Mouse (Mus musculus) C2C12 (cell line): Measurements from ENCODE around the gene Gm2001. TPM values are rescaled to one million over a fixed set of nuclear protein-coding genes. Genes with fewer than 3 reads are reported as not detected.
"Not testable (repeated sequence)": the region's sequence is repeated elsewhere in the genome, so short reads cannot be mapped to it uniquely, and the experiment has no call there.

Experiments used
- H3K27me3 ChIP-seq: one replicate; pipeline ENCODE4 v1.6.1; 2011; ENCODE audit not compliant: control insufficient read depth, insufficient read depth, insufficient read length
- H3K36me3 ChIP-seq: one replicate; pipeline ENCODE4 v1.6.1; 2011; ENCODE audit not compliant: control insufficient read depth, insufficient read depth
- H3K4me3 ChIP-seq: one replicate; pipeline ENCODE4 v1.5.1; 2011; ENCODE audit warnings: mild to moderate bottlenecking, control low read depth; ENCODE audit not compliant: poor library complexity, insufficient read depth, severe bottlenecking
- H3K79me2 ChIP-seq: one replicate; pipeline ENCODE4 v1.6.1; 2011; ENCODE audit not compliant: control insufficient read depth, insufficient read depth
- H3K79me3 ChIP-seq: one replicate; pipeline ENCODE4 v1.6.1; 2011; ENCODE audit warnings: low read depth, control low read depth
- H3ac ChIP-seq: one replicate; pipeline ENCODE3; 2011; ENCODE audit warnings: low read depth; ENCODE audit not compliant: control insufficient read depth, insufficient read length
- long read RNA-seq, 2 experiments: library from polyadenylated mRNA; unstranded; transcript quantifications; one replicate each; pipeline ENCODE4 v2.0.0; 2019 to 2020
- polyA plus RNA-seq: library from polyadenylated mRNA; unstranded; fragments of >200 nt; fragmentation: generic; extraction: Trizol; gene quantifications from one replicate; pipeline ENCODE4 v1.2.1, GENCODE M21; 2012; ENCODE audit warnings: missing spikeins

Gene Gm2001
- not detected for polyA plus RNA-seq
- long read RNA-seq, experiment 1, partial matches to known transcripts: 0 of 1 reads
- long read RNA-seq, experiment 1, other reads (novel, unspliced or antisense): 1 of 1 reads
- long read RNA-seq, experiment 2: 0 reads

- H3K79me3 ChIP-seq, H3K79me2 ChIP-seq, H3K36me3 ChIP-seq, H3ac ChIP-seq, H3K4me3 ChIP-seq, H3K27me3 ChIP-seq: not testable (repeated sequence)
Observed at GRCm38 (mm10) chr12:87842239-87842638, at the start of gene Gm2001. Gene Gm2001, minus strand, starts transcription at chr12:87842339.

GRCm38 (mm10) chr12:87873772-87874171, 31.6 kb upstream of the Gm2001 start, which contains the start of gene Gm2016:
Gene Gm2016, plus strand, starts transcription at chr12:87874072.
- H3K27me3 ChIP-seq, H3K79me3 ChIP-seq, H3K79me2 ChIP-seq, H3K4me3 ChIP-seq, H3K36me3 ChIP-seq, H3ac ChIP-seq: not testable (repeated sequence)

GRCm38 (mm10) chr12:87864048-87864447, 21.9 kb upstream of the Gm2001 start:
- H3K4me3 ChIP-seq, H3K79me3 ChIP-seq, H3K36me3 ChIP-seq, H3K27me3 ChIP-seq, H3K79me2 ChIP-seq, H3ac ChIP-seq: not testable (repeated sequence)

- not testable (repeated sequence) for H3K79me3 ChIP-seq, H3ac ChIP-seq, H3K36me3 ChIP-seq, H3K79me2 ChIP-seq, H3K27me3 ChIP-seq, H3K4me3 ChIP-seq
Observed at GRCm38 (mm10) chr12:87863638-87864037, 21.5 kb upstream of the Gm2001 start.

GRCm38 (mm10) chr12:87861740-87862692, 19.9 kb upstream of the Gm2001 start:
- not testable (repeated sequence) for H3K27me3 ChIP-seq, H3K4me3 ChIP-seq, H3K79me3 ChIP-seq, H3K79me2 ChIP-seq, H3ac ChIP-seq, H3K36me3 ChIP-seq

GRCm38 (mm10) chr12:87856067-87856466, 13.9 kb upstream of the Gm2001 start:
- not testable (repeated sequence) for H3K27me3 ChIP-seq, H3K79me3 ChIP-seq, H3K4me3 ChIP-seq

GRCm38 (mm10) chr12:87850657-87851056, 8.5 kb upstream of the Gm2001 start:
- not testable (repeated sequence) for H3K4me3 ChIP-seq, H3K36me3 ChIP-seq, H3ac ChIP-seq, H3K27me3 ChIP-seq, H3K79me2 ChIP-seq, H3K79me3 ChIP-seq

More at GRCm38 (mm10) chr12:87856067-87856466, 13.9 kb upstream of the Gm2001 start:
- not testable (repeated sequence) for H3K79me2 ChIP-seq, H3ac ChIP-seq, H3K36me3 ChIP-seq

GRCm38 (mm10) chr12:87816277-87816676, 25.9 kb downstream of the Gm2001 start, which contains the start of gene BB287469:
Gene BB287469, plus strand, starts transcription at chr12:87816577.
- H3K27me3 ChIP-seq, H3K36me3 ChIP-seq, H3K79me3 ChIP-seq, H3ac ChIP-seq, H3K4me3 ChIP-seq, H3K79me2 ChIP-seq: not testable (repeated sequence)

- not testable (repeated sequence) for H3K27me3 ChIP-seq, H3K79me3 ChIP-seq, H3K36me3 ChIP-seq, H3K4me3 ChIP-seq, H3ac ChIP-seq, H3K79me2 ChIP-seq
Observed at GRCm38 (mm10) chr12:87797971-87798370, 44.2 kb downstream of the Gm2001 start.

- not testable (repeated sequence) for H3K79me3 ChIP-seq, H3K36me3 ChIP-seq, H3ac ChIP-seq, H3K4me3 ChIP-seq, H3K27me3 ChIP-seq, H3K79me2 ChIP-seq
Observed at GRCm38 (mm10) chr12:87795212-87795611, 46.9 kb downstream of the Gm2001 start, which contains the start of gene Gm21936. Gene Gm21936, plus strand, starts transcription at chr12:87795512.
